ENCODE assay signal across 21 mouse cellular contexts in the genomic region with DNA sequence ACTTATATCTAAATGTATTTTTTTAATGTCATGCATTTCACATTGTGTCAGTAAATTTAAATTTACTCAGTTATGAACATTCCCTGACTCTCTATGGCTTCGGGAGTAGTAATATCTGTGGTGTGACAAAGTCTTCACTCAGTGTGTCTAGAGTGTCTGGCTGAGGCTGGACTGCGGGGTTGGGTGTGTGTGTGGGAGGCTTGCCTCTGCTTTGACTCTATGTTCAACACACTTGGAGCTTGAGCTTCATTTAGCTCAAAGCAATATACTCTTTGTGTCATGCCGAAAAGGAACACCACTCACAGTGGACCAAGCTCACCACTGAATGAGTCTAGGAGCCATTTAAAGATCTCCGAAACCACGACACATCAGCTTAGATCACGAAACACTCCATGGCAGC. TPM values are rescaled to one million over a fixed set of nuclear protein-coding genes. Genes with fewer than 3 reads are reported as not detected.
DNase-seq lines count a peak whose midpoint lies in the region; ATAC-seq and TF ChIP-seq lines count a peak whose summit lies in the region.
"Had no signal": no experiment of that assay in that cellular context is flagged by ENCODE, and none has a peak within 500 bp of the region (broad histone marks: within the 10 kb centered on the region; RNA-seq: fewer than 3 reads in every experiment).

No protein-coding gene starts in this region.

- TF ChIP-seq RAD21 in CH12.LX (IDR thresholded peaks at IDR 0.05; ENCODE audit: low read depth, low read length): no peak

- no peak for DNase-seq in frontal cortex, postnatal 14 days (ENCODE audit: low spot score in 2 of 2)
- peak; percentile 73 for DNase-seq in heart, adult 11 months
- DNase-seq in heart, postnatal 14 days: no peak
- no peak for DNase-seq in CH12.LX (ENCODE audit: extremely low read depth)
- no peak for DNase-seq in thymus, adult 18-20 months
- DNase-seq: adrenal gland, adult 2 months; adrenal gland, adult 8-10 months; adrenal gland, postnatal 10 days; adrenal gland, postnatal 14 days; adrenal gland, postnatal 25 days; adrenal gland, postnatal 36 days; B cell, adult 2 months; cerebellum, adult 11 months; cerebellum, adult 11-12 months; cerebellum, adult 18-20 months; cerebellum, adult 2 months had no signal

- H3K4me3 ChIP-seq in CH12.LX (replicated peaks in 1 of 3; ENCODE audit: low read depth in 2 of 3, low read length in 2 of 3, poor library complexity in 1 of 3): no peak overlapping the region

- ATAC-seq in frontal cortex, adult (ENCODE audit: low TSS enrichment): peak; percentile 65
- ATAC-seq: activated CD4-positive, CD25-positive, alpha-beta regulatory T cell, adult 4 months; CD4-positive, CD25-positive, alpha-beta regulatory T cell, adult 4 months; Patski had no signal

- H3K79me2 ChIP-seq in CH12.LX (replicated peaks; ENCODE audit: control insufficient read depth, extremely low read depth, insufficient read depth, poor library complexity, severe bottlenecking): peaks cover 14% of the 10 kb centered on the region

- TF ChIP-seq POLR2A in CH12.LX (IDR thresholded peaks at IDR 0.05; ENCODE audit: low read depth, low read length): no peak

- peaks cover 27 to 37% of the 10 kb centered on the region in 2 experiments for H3K36me3 ChIP-seq in CH12.LX (replicated peaks in 1 of 2; ENCODE audit: control insufficient read depth in 1 of 2, insufficient read depth in 1 of 2, low read length in 1 of 2)
- H3K36me3 ChIP-seq: G1E had no signal

- no peak for TF ChIP-seq EP300 in CH12.LX (IDR thresholded peaks at IDR 0.05; ENCODE audit: low read length)

- H3K9ac ChIP-seq in CH12.LX (ENCODE audit: insufficient read depth, low read depth): no peak overlapping the region

- in situ Hi-C loops in CH12.LX (cut with MboI; ENCODE audit: low pct_ligation_motif_present, low pct_unique_long_range_greater_than_20kb, low sequenced_read_pairs): no loop called here

- H3K4me2 ChIP-seq in CH12.LX (ENCODE audit: insufficient read depth, low read depth, poor library complexity, severe bottlenecking): no peak overlapping the region

- peak overlapping the region; percentile 60 for H3K27ac ChIP-seq in CH12.LX (ENCODE audit: insufficient read depth, low read depth)

- dilution Hi-C loops in CH12.LX (cut with MboI; ENCODE audit: extremely low pct_ligation_motif_present, extremely low pct_unique_long_range_greater_than_20kb, low sequenced_read_pairs): no loop called here

- no peak for TF ChIP-seq CTCF in CH12.LX (conservative IDR thresholded peaks at IDR 0.05 in 1 of 2, IDR thresholded peaks at IDR 0.05 in 1 of 2; ENCODE audit: low read depth in 2 of 2, low read length in 2 of 2)

- H3K4me1 ChIP-seq in CH12.LX (ENCODE audit: control insufficient read depth in 1 of 2, insufficient read depth in 2 of 2): peaks cover 56 to 96% of the 10 kb centered on the region in 2 experiments

- H3K9me3 ChIP-seq in CH12.LX (replicated peaks; ENCODE audit: low read length): no peaks in the 10 kb centered on the region
- H3K9me3 ChIP-seq: G1E had no signal

- no peaks in the 10 kb centered on the region for H3K27me3 ChIP-seq in CH12.LX (replicated peaks)
- H3K27me3 ChIP-seq: Patski had no signal

- intact Hi-C loops in heart, postnatal 14 days (cut with DNase I): no loop called here

TF ChIP-seq in CH12.LX, 34 proteins besides CTCF, POLR2A, EP300 and RAD21:
- TF ChIP-seq JUND (conservative IDR thresholded peaks at IDR 0.05; ENCODE audit: low read depth, low read length) (no peak), CHD1 (IDR thresholded peaks at IDR 0.05; ENCODE audit: low read depth, low read length) (no peak), NRF1 (IDR thresholded peaks at IDR 0.05; ENCODE audit: low read depth, low read length) (no peak), SMC3 (IDR thresholded peaks at IDR 0.05; ENCODE audit: low read depth, low read length) (no peak), SIN3A (IDR thresholded peaks at IDR 0.05; ENCODE audit: low read length) (no peak), E2F4 (IDR thresholded peaks at IDR 0.05; ENCODE audit: insufficient replicate concordance, low read depth, low read length) (no peak), UBTF (IDR thresholded peaks at IDR 0.05; ENCODE audit: low read depth, low read length) (no peak), USF2 (conservative IDR thresholded peaks at IDR 0.05; ENCODE audit: low read depth, low read length) (no peak), MAFK (IDR thresholded peaks at IDR 0.05; ENCODE audit: insufficient replicate concordance, low read length) (no peak)
TF ChIP-seq in CH12.LX: peak in this region for 0.

RNA-seq across cellular contexts. Expression of a gene that starts 17.8 kb away (rescaled TPM):
- total RNA-seq in heart, postnatal 14 days (2021): 1 to 10 TPM; 2.2 to 2.8 TPM
- 38.6 and 42.8 TPM in 2 replicates for total RNA-seq in CH12.LX (2012; rRNA removed)
- total RNA-seq in CH12.LX (2014; rRNA removed): 57.1 and 57.7 TPM in 2 replicates
- 81.6 and 91.5 TPM in 2 replicates for polyA plus RNA-seq in CH12.LX (2012; ENCODE audit: insufficient read length, low read depth)

Comparison
In these comparisons a context has a peak if more than half of its experiments do, and no peak if none do; other contexts are left out.
1. RNA of a gene that starts 17.8 kb away (total RNA-seq): 38.6 to 57.7 TPM in CH12.LX; 2.2 to 2.8 TPM in heart, postnatal 14 days; every median in the first group is over 10 times any median in the second.